Mouse (Mus musculus) C2C12 (cell line): ENCODE results near the gene Olfr1023.

ENCODE experiments used
- CEBPB ChIP-seq: IDR thresholded peaks from one replicate; pipeline ENCODE4 v1.6.1; 2011; ENCODE audit warnings: low read depth, mild to moderate bottlenecking, control low read depth, moderate library complexity
- CTCF ChIP-seq: IDR thresholded peaks from one replicate; pipeline ENCODE4 v1.5.1; 2011; ENCODE audit not compliant: control insufficient read depth, insufficient read depth, insufficient read length
- MAX ChIP-seq: IDR thresholded peaks from one replicate; pipeline ENCODE4 v1.6.1; 2011; ENCODE audit warnings: mild to moderate bottlenecking, control low read depth
- MYOD1 ChIP-seq: IDR thresholded peaks from one replicate; pipeline ENCODE4 v1.6.1; 2011; ENCODE audit warnings: low read depth; ENCODE audit not compliant: control insufficient read depth, insufficient read length
- MYOG ChIP-seq: IDR thresholded peaks from one replicate; pipeline ENCODE4 v1.6.1; 2011; ENCODE audit not compliant: control insufficient read depth, insufficient read length; ENCODE audit errors: extremely low read depth
- USF1 ChIP-seq: IDR thresholded peaks from one replicate; pipeline ENCODE4 v1.6.1; 2011; ENCODE audit warnings: low read depth, mild to moderate bottlenecking, control low read depth, moderate library complexity

GRCm38 (mm10) chr2:85885340-85885739 lies at the start of gene Olfr1023:
- TF ChIP-seq USF1 (no peak), CTCF (no peak), MYOD1 (no peak), CEBPB (no peak), MAX (no peak), MYOG (no peak)
